Mouse (Mus musculus) limb, embryonic 14.5 days (tissue): ENCODE measurements around the gene Hist1h2bn. TPM values are rescaled to one million over a fixed set of nuclear protein-coding genes. Genes with fewer than 3 reads are reported as not detected.
A peak's percentile ranks its signal among the peaks of the same experiment; 100 is the strongest.

Source experiments
- ATAC-seq: fragments of 200-750 bp; cut with Nextera tagmentation; 2 replicates; pipeline ENCODE4 v1.8.0; 2017; ENCODE audit warnings: low read depth, moderate number of reproducible peaks, moderate TSS enrichment; ENCODE audit not compliant: low FRiP score
- DNase-seq: peaks from one replicate; pipeline ENCODE4 v3.0.0-alpha.2; 2015; ENCODE audit warnings: low spot score
- H3K27ac ChIP-seq: fragments of 300-500 bp; sonication (generic); replicated peaks from 2 replicates; pipeline ENCODE4 v1.5.1; 2014; ENCODE audit warnings: low read depth, mild to moderate bottlenecking, low read length, moderate library complexity, mixed read lengths
- H3K27me3 ChIP-seq: fragments of 300-500 bp; sonication (generic); 2 replicates; pipeline ENCODE4 v1.6.1; 2014; ENCODE audit warnings: low read length, mixed read lengths; ENCODE audit not compliant: control insufficient read depth, insufficient read depth
- H3K36me3 ChIP-seq: fragments of 300-500 bp; sonication (generic); 2 replicates; pipeline ENCODE4 v1.6.1; 2014; ENCODE audit warnings: mild to moderate bottlenecking, low read length, moderate library complexity, mixed read lengths; ENCODE audit not compliant: control insufficient read depth, insufficient read depth
- H3K4me1 ChIP-seq: fragments of 300-500 bp; sonication (generic); 2 replicates; pipeline ENCODE4 v1.6.1; 2014; ENCODE audit warnings: antibody characterized with exemption, low read length, mixed read lengths; ENCODE audit not compliant: control insufficient read depth, insufficient read depth
- H3K4me2 ChIP-seq: fragments of 300-500 bp; sonication (generic); replicated peaks from 2 replicates; pipeline ENCODE4 v1.6.1; 2014; ENCODE audit warnings: low read depth, mild to moderate bottlenecking, low read length, moderate library complexity; ENCODE audit not compliant: severe bottlenecking
- H3K4me3 ChIP-seq: fragments of 300-500 bp; sonication (generic); replicated peaks from 2 replicates; pipeline ENCODE4 v1.5.1; 2014; ENCODE audit warnings: low read length
- H3K9ac ChIP-seq: fragments of 300-500 bp; sonication (generic); 2 replicates; pipeline ENCODE4 v1.6.1; 2014; ENCODE audit warnings: mild to moderate bottlenecking, low read depth, low read length, moderate library complexity; ENCODE audit not compliant: severe bottlenecking
- H3K9me3 ChIP-seq: fragments of 300-500 bp; sonication (generic); 2 replicates; pipeline ENCODE4 v1.6.1; 2016; ENCODE audit warnings: low read length; ENCODE audit not compliant: control insufficient read depth
- POLR2A ChIP-seq: fragments of 200-500 bp; IDR thresholded peaks from 2 replicates; pipeline ENCODE4 v1.8.0; 2012; ENCODE audit warnings: inconsistent platforms, mild to moderate bottlenecking, moderate library complexity, borderline replicate concordance; ENCODE audit not compliant: insufficient read depth, insufficient read length; ENCODE audit errors: extremely low read depth
- WGBS: fragments of 180-500 bp; shearing (Covaris S2); extraction: QIAGEN DNeasy Blood & Tissue Kit; methylation state at CpG from one replicate; pipeline ENCODE4 v1.1.7; 2014; 5-methylcytosine and 5-hydroxymethylcytosine counted together
- polyA plus RNA-seq, 2 experiments: library from polyadenylated mRNA; depleted of rRNA in 1 of 2; stranded (reverse) in 1 of 2; unstranded in 1 of 2; fragments of >200 nt; fragmentation: Nextera tagmentation in 1 of 2; extraction: Ambion mirVana in 1 of 2; gene quantifications; 2 replicates each; pipeline versions ENCODE4 v1.2.1 to v1.2.3; 2012 to 2014

Gene Hist1h2bn
- polyA plus RNA-seq, 2 experiments: 3.4 to 18.4 TPM

DNA sequence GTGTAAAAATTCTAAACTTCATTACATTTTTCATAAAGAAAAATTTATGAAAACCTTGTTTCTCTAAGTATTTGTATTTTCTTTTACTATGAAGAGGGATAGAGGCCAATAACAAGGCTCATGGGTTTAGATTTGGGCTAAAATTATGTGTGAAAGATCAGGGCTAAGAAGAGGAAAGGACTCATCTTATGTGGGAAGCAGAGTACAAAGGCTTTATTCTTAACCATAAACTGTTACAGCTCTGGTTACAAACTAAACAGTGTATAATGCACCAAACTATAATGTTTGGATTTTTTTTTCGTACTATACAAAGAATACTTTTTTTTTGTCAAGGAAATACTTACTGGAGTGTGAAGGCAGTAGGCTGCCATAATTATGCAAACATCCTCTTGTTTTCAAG, 1.8 kb downstream of the Hist1h2bn start:
- TF ChIP-seq POLR2A: no peak
- H3K9ac ChIP-seq: no peak overlapping the region
- WGBS: 89% methylated on average over 1 of the region's 1 CpGs
- H3K36me3 ChIP-seq: no peaks in the 10 kb centered on the region
- no peaks in the 10 kb centered on the region for H3K27me3 ChIP-seq
- no peak for ATAC-seq
- H3K27ac ChIP-seq: no peak overlapping the region
- H3K4me1 ChIP-seq: peaks cover 12% of the 10 kb centered on the region
- 0 out of 2 replicates have a peak overlapping the region, but pooled peaks have one; percentile 13 for H3K4me2 ChIP-seq
- H3K4me3 ChIP-seq: no peak overlapping the region
- no peak for DNase-seq
- H3K9me3 ChIP-seq: no peaks in the 10 kb centered on the region

DNA sequence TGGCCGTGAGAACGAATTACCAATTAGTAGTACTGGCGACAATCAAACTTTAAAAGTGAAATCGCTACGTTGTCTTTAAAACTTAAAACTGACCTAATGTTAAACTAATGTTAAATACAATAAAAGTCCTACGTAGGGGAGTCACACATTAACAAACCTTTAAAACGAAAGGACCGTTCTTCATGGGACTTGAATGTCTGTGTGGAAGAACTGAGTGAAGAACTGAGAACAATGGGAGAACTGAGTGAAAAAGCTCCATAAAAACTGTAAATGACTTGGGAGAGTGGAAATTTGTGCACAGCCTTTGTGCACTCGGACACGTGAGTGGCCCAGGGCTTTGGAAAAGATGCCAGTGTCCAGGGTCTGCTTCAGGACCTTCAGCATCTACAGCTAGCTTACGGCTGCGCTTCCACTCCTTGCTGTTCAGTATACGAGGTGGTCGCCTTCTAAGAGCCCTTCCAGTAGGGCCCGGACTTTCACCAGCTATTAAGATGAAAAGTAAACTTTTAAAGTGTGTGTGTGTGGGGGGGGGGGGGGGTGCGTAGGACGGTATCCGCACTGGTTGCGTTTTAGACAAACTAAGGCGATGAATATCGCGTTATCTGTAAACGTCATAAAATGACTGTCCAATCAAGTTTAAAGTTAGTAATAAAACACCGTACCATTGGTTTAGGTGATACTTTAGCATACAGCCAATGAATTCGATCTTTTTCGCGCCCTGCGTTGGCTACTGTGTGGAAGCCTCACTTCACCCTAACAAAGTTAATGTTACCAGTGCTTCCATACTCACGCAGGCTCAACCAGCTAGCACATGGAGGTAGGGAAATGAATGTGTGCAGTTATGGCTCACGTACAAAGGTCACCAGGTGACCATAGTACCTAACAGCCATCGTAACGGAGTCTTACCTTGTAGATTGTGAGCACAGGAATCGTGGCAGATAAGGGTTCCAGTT, 25.2 kb downstream of the Hist1h2bn start:
- H3K4me1 ChIP-seq: peaks cover 7% of the 10 kb centered on the region
- H3K4me2 ChIP-seq: peak overlapping the region; percentile 75
- TF ChIP-seq POLR2A: peak; percentile 90; the same call in 1 of the 2 replicates
- H3K27ac ChIP-seq: peak overlapping the region; percentile 92
- no peaks in the 10 kb centered on the region for H3K36me3 ChIP-seq
- ATAC-seq (peak; percentile 81), DNase-seq (peak; percentile 98)
- H3K4me3 ChIP-seq: peak overlapping the region; percentile 51
- H3K9ac ChIP-seq: peak overlapping the region; percentile 78
- H3K9me3 ChIP-seq: no peaks in the 10 kb centered on the region
- 3% methylated on average over 33 of the region's 33 CpGs for WGBS
- H3K27me3 ChIP-seq: no peaks in the 10 kb centered on the region

DNA sequence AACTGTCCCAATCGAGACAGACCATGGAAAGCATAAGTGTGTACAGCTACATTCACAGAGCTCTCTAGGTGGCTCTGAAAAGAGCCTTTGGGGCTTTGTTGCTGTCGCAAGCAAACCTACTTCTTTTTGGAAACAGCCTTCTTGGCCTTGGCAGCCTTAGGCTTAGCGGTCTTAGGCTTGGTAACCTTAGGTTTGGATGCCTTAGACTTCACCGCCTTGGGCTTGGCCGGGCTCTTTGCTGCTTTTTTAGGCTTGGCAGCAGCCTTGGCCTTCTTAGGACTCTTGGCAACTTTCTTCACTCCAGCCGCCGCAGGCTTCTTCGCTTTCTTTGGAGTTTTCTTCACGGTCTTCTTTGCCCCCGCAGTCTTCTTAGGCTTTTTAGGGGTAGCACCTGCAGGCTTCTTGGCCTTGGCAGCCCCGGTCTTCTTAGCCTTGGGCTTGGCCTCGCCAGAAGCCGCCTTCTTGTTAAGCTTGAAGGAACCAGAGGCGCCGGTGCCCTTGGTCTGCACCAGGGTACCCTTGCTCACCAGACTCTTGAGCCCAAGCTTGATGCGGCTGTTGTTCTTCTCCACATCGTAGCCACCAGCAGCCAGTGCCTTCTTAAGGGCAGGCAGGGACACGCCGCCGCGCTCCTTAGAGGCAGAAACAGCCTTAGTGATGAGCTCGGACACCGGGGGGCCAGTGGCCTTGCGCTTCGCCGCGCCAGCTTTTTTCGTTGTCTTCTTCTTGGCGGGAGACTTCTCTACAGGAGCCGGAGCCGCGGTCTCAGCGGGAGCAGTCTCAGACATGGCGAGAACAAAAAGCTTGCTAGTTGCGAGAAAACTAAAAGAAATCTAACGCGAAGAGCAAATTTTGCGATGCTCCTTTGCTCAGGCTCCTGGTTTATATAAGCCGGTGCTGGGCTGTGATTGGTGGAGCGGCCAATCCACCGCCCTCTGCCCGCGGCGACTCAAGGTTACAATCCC, 26.1 kb downstream of the Hist1h2bn start, which contains the start of gene Hist1h1b:
Gene Hist1h1b (minus strand): TSS at position 859 of the 965 bp plus-strand sequence.
- ATAC-seq (peak; percentile 17), DNase-seq (peak; percentile 90)
- Histone ChIP-seq H3K36me3 (no peaks in the 10 kb centered on the region), H3K27ac (peak within 1 kb of the TSS; percentile 92), H3K4me3 (peak within 1 kb of the TSS; percentile 51), H3K9ac (peak within 1 kb of the TSS; percentile 78), H3K4me2 (peak within 1 kb of the TSS; percentile 75), H3K27me3 (no peaks in the 10 kb centered on the region), H3K4me1 (peaks cover 12% of the 10 kb centered on the region), H3K9me3 (no peaks in the 10 kb centered on the region)
- 2% methylated on average over 44 of the region's 44 CpGs for WGBS
- TF ChIP-seq POLR2A: peak; percentile 87; the same call in 1 of the 2 replicates

DNA sequence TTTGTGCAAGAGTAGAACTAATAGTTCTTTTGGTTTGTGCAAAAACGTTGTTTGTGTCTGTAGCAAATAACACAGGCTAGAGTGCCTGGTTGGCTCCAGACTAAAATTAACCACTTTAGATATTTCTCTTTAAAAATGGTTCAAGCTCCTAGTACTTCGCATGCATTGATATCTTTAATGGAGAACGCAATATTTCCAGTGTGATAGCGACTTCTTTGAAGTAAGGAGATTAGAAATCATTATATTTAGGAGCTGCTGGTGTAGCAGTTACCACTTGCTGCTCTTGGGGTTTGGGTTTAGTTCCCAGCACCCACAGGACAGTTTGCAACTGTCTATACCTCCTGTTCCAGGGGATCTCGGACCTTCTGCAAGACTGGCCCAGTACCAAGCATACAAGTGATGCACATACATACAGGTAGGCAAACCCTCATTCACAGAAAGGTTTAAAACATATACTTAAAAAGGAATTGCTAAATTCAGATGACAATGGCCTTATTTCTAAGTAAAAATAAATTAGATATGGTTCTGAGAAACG, 27.2 kb downstream of the Hist1h2bn start:
- H3K4me3 ChIP-seq: peak overlapping the region; percentile 51; the same call in 1 of the 2 replicates
- H3K27me3 ChIP-seq: no peaks in the 10 kb centered on the region

More for the DNA sequence above, 27.2 kb downstream of the Hist1h2bn start:
- Histone ChIP-seq H3K36me3 (no peaks in the 10 kb centered on the region), H3K4me2 (peak overlapping the region; percentile 75), H3K9ac (0 out of 2 replicates have a peak overlapping the region, but pooled peaks have one; percentile 4), H3K9me3 (no peaks in the 10 kb centered on the region), H3K27ac (peak overlapping the region; percentile 92), H3K4me1 (peaks cover 17% of the 10 kb centered on the region)
- no peak for TF ChIP-seq POLR2A
- WGBS: 39% methylated on average over 6 of the region's 6 CpGs
- DNase-seq: no peak
- no peak for ATAC-seq
